Mouse (Mus musculus) brain, embryonic 14.5 days (tissue): ENCODE data around the gene Lhb. TPM values are rescaled to one million over a fixed set of nuclear protein-coding genes. Genes with fewer than 3 reads are reported as not detected.

Experiments used
- DNase-seq: peaks from one replicate; pipeline ENCODE4 v3.0.0-alpha.2; 2011; ENCODE audit warnings: low read depth
- CTCF ChIP-seq: fragments of 200-500 bp; IDR thresholded peaks from 2 replicates; pipeline ENCODE4 v1.5.1; 2012; ENCODE audit warnings: inconsistent platforms, mild to moderate bottlenecking, moderate library complexity, borderline replicate concordance; ENCODE audit not compliant: insufficient read depth, insufficient read length; ENCODE audit errors: extremely low read depth
- POLR2A ChIP-seq: fragments of 200-500 bp; IDR thresholded peaks from 2 replicates; pipeline ENCODE4 v1.6.1; 2012; ENCODE audit warnings: mild to moderate bottlenecking, inconsistent platforms, borderline replicate concordance; ENCODE audit not compliant: poor library complexity, insufficient read depth, insufficient read length, severe bottlenecking; ENCODE audit errors: extremely low read depth
- polyA plus RNA-seq: library from polyadenylated mRNA; depleted of rRNA; stranded (reverse); fragments of >200 nt; gene quantifications from 2 replicates; pipeline ENCODE4 v1.2.3, GENCODE M21; 2012

Lhb gene
- polyA plus RNA-seq, 1 experiment, result 1.7 TPM

GRCm38 (mm10) chr7:45447325-45447990 is 26.8 kb downstream of the Lhb start:
- peak; percentile 37 for DNase-seq
- TF ChIP-seq POLR2A (no peak), CTCF (peak; percentile 38; the same call in 1 of the 2 replicates)

GRCm38 (mm10) chr7:45449974-45450373 is 29.4 kb downstream of the Lhb start:
- no peak for TF ChIP-seq POLR2A

GRCm38 (mm10) chr7:45451344-45451982 is 30.8 kb downstream of the Lhb start:
- peak; percentile 81 for DNase-seq
- TF ChIP-seq POLR2A, result no peak
- TF ChIP-seq CTCF, result peak; percentile 87

More at GRCm38 (mm10) chr7:45449974-45450373, 29.4 kb downstream of the Lhb start:
- no peak for DNase-seq

- no peak for TF ChIP-seq CTCF
- no peak for TF ChIP-seq POLR2A
Measured at GRCm38 (mm10) chr7:45454971-45455370, 34.4 kb downstream of the Lhb start.

GRCm38 (mm10) chr7:45455932-45456696 is 35.5 kb downstream of the Lhb start:
- TF ChIP-seq POLR2A, result no peak
- no peak for TF ChIP-seq CTCF
- no peak for DNase-seq

More at GRCm38 (mm10) chr7:45454971-45455370, 34.4 kb downstream of the Lhb start:
- DNase-seq, result no peak

GRCm38 (mm10) chr7:45456721-45457203 is 36.1 kb downstream of the Lhb start:
- no peak for DNase-seq
- TF ChIP-seq POLR2A (no peak), CTCF (no peak)

GRCm38 (mm10) chr7:45457204-45458060 is 36.8 kb downstream of the Lhb start:
- no peak for TF ChIP-seq CTCF
- TF ChIP-seq POLR2A, result no peak
- no peak for DNase-seq

- TF ChIP-seq CTCF (no peak), POLR2A (no peak; the same call in 1 of the 2 replicates)
- DNase-seq, result peak; percentile 91
Measured at GRCm38 (mm10) chr7:45458748-45459563, 38.3 kb downstream of the Lhb start.

- DNase-seq, result peak; percentile 100
Measured at GRCm38 (mm10) chr7:45459564-45460140, 39.0 kb downstream of the Lhb start, which contains the start of gene Ftl1. Gene Ftl1, minus strand, starts transcription at chr7:45459884.

More at GRCm38 (mm10) chr7:45459564-45460140, 39.0 kb downstream of the Lhb start, which contains the start of gene Ftl1:
- peak; percentile 75; the same call in 1 of the 2 replicates for TF ChIP-seq POLR2A
